ENCODE assay signal across 17 mouse cellular contexts in genomic region chr19:4095802-4096201, GRCm38 (mm10). TPM values are rescaled to one million over a fixed set of nuclear protein-coding genes. Genes with fewer than 3 reads are reported as not detected.
DNase-seq lines count a peak whose midpoint lies in the region; ATAC-seq lines count a peak whose summit lies in the region.
"Had no signal": no experiment of that assay in that cellular context is flagged by ENCODE, and none has a peak within 500 bp of the region (broad histone marks: within the 10 kb centered on the region; RNA-seq: fewer than 3 reads in every experiment).

No protein-coding gene starts in this region.

- peak overlapping the region; percentile 83 for H3K4me3 ChIP-seq in erythroblast, embryonic 14.5 days (replicated peaks)
- no peak overlapping the region for H3K4me3 ChIP-seq in limb, embryonic 13.5 days
- H3K4me3 ChIP-seq in limb, embryonic 10.5 days: no peak overlapping the region
- H3K4me3 ChIP-seq in hindbrain, embryonic 16.5 days (ENCODE audit: low read length): no peak overlapping the region
- H3K4me3 ChIP-seq in midbrain, embryonic 16.5 days (ENCODE audit: low read depth, low read length): no peak overlapping the region

- peaks cover 14% of the 10 kb centered on the region for H3K27me3 ChIP-seq in erythroblast, embryonic 14.5 days (ENCODE audit: control insufficient read depth)
- H3K27me3 ChIP-seq in limb, embryonic 13.5 days: peaks cover 18% of the 10 kb centered on the region
- H3K27me3 ChIP-seq in limb, embryonic 10.5 days (ENCODE audit: low read depth, poor library complexity, severe bottlenecking): peaks cover 20% of the 10 kb centered on the region
- no peaks in the 10 kb centered on the region for H3K27me3 ChIP-seq in hindbrain, embryonic 16.5 days (replicated peaks; ENCODE audit: control insufficient read depth, insufficient read depth, low read length)
- no peaks in the 10 kb centered on the region for H3K27me3 ChIP-seq in midbrain, embryonic 16.5 days (ENCODE audit: control insufficient read depth, insufficient read depth, low read depth, low read length)

- H3K4me2 ChIP-seq in limb, embryonic 13.5 days (replicated peaks): peak overlapping the region; percentile 74; the same call in 1 of the 2 replicates
- H3K4me2 ChIP-seq in hindbrain, embryonic 16.5 days (ENCODE audit: low read length): peak overlapping the region; percentile 82; the same call in 1 of the 2 replicates
- H3K4me2 ChIP-seq in midbrain, embryonic 16.5 days (ENCODE audit: low read length): peak overlapping the region; percentile 90

- H3K27ac ChIP-seq in limb, embryonic 13.5 days: no peak overlapping the region
- no peak overlapping the region for H3K27ac ChIP-seq in limb, embryonic 10.5 days
- H3K27ac ChIP-seq in hindbrain, embryonic 16.5 days (ENCODE audit: low read depth, low read length): no peak overlapping the region
- H3K27ac ChIP-seq in midbrain, embryonic 16.5 days (ENCODE audit: low read length): no peak overlapping the region
- H3K27ac ChIP-seq: embryonic facial prominence, embryonic 15.5 days; limb, embryonic 15.5 days had no signal

- no peak for ATAC-seq in erythroblast, adult 5-6 weeks (replicated peaks; ENCODE audit: low FRiP score, poor library complexity, severe bottlenecking)
- no peak for ATAC-seq in limb, embryonic 13.5 days (ENCODE audit: low FRiP score, low read depth)
- no peak for ATAC-seq in hindbrain, embryonic 16.5 days
- no peak for ATAC-seq in midbrain, embryonic 16.5 days

- H3K4me1 ChIP-seq in erythroblast, embryonic 14.5 days (ENCODE audit: control insufficient read depth): peaks cover 55% of the 10 kb centered on the region
- H3K4me1 ChIP-seq in limb, embryonic 13.5 days: peaks cover 40% of the 10 kb centered on the region
- H3K4me1 ChIP-seq in limb, embryonic 10.5 days: peaks cover 45% of the 10 kb centered on the region
- peaks cover 36% of the 10 kb centered on the region for H3K4me1 ChIP-seq in hindbrain, embryonic 16.5 days (ENCODE audit: control insufficient read depth, insufficient read depth, low read depth, low read length)
- peaks cover 36% of the 10 kb centered on the region for H3K4me1 ChIP-seq in midbrain, embryonic 16.5 days (ENCODE audit: control insufficient read depth, insufficient read depth, low read length)

- peaks cover 14% of the 10 kb centered on the region for H3K36me3 ChIP-seq in erythroblast, embryonic 14.5 days (ENCODE audit: control insufficient read depth)
- no peaks in the 10 kb centered on the region for H3K36me3 ChIP-seq in limb, embryonic 13.5 days
- H3K36me3 ChIP-seq in limb, embryonic 10.5 days: no peaks in the 10 kb centered on the region
- no peaks in the 10 kb centered on the region for H3K36me3 ChIP-seq in hindbrain, embryonic 16.5 days (ENCODE audit: control insufficient read depth, insufficient read depth, low read length)
- H3K36me3 ChIP-seq in midbrain, embryonic 16.5 days (ENCODE audit: control insufficient read depth, insufficient read depth, low read length): no peaks in the 10 kb centered on the region
- H3K36me3 ChIP-seq: embryonic facial prominence, embryonic 15.5 days; limb, embryonic 15.5 days had no signal

- WGBS in limb, embryonic 13.5 days: 65% methylated on average over 3 of the region's 3 CpGs
- WGBS in limb, embryonic 10.5 days: 71% methylated on average over 3 of the region's 3 CpGs
- 67% methylated on average over 3 of the region's 3 CpGs for WGBS in hindbrain, embryonic 16.5 days
- WGBS in midbrain, embryonic 16.5 days: 70% methylated on average over 3 of the region's 3 CpGs

- no peak overlapping the region for H3K9ac ChIP-seq in limb, embryonic 13.5 days
- no peak overlapping the region for H3K9ac ChIP-seq in hindbrain, embryonic 16.5 days (ENCODE audit: low read depth, low read length)
- no peak overlapping the region for H3K9ac ChIP-seq in midbrain, embryonic 16.5 days (ENCODE audit: low read depth, low read length)
- H3K9ac ChIP-seq: embryonic facial prominence, embryonic 15.5 days had no signal

- H3K9me3 ChIP-seq in erythroblast, embryonic 14.5 days (ENCODE audit: control insufficient read depth, low read length): peaks cover 5% of the 10 kb centered on the region; the same call in 1 of the 2 replicates
- H3K9me3 ChIP-seq in limb, embryonic 13.5 days: no peaks in the 10 kb centered on the region
- no peaks in the 10 kb centered on the region for H3K9me3 ChIP-seq in limb, embryonic 10.5 days (replicated peaks)
- H3K9me3 ChIP-seq in hindbrain, embryonic 16.5 days (ENCODE audit: control insufficient read depth, low read length): no peaks in the 10 kb centered on the region
- no peaks in the 10 kb centered on the region for H3K9me3 ChIP-seq in midbrain, embryonic 16.5 days (replicated peaks; ENCODE audit: control insufficient read depth, low read length, poor library complexity, severe bottlenecking)
- H3K9me3 ChIP-seq: embryonic facial prominence, embryonic 15.5 days; limb, embryonic 15.5 days had no signal

- DNase-seq in limb, embryonic 10.5 days (ENCODE audit: low spot score): no peak
- no peak for DNase-seq in thymus, postnatal 4 days
- no peak for DNase-seq in urinary bladder, postnatal 36 days (ENCODE audit: low spot score in 2 of 2)
- DNase-seq: adrenal gland, adult 2 months; cerebellum, postnatal 36 days; kidney, postnatal 25 days; layer of hippocampus, postnatal 36 days had no signal

RNA-seq across cellular contexts. Expression of gene Cdk2ap2, which starts 1.2 kb away (rescaled TPM):
- 11.2 and 12.1 TPM in 2 replicates for polyA plus RNA-seq in erythroblast, embryonic 14.5 days (2012)
- 51.9 and 92.4 TPM in 2 replicates for total RNA-seq in erythroblast, adult 5-6 weeks (2015; ENCODE audit: low replicate concordance)
- total RNA-seq in erythroblast, adult 5-6 weeks (2017; ENCODE audit: low replicate concordance): 11.8 and 18.7 TPM in 2 replicates
- polyA plus RNA-seq in limb, embryonic 13.5 days (2015; fragmentation: Nextera tagmentation; extraction: Ambion mirVana): 56.8 TPM in 2 replicates
- polyA plus RNA-seq in limb, embryonic 10.5 days (2016; fragmentation: Nextera tagmentation; extraction: Ambion mirVana): 86.7 and 87.0 TPM in 2 replicates
- polyA plus RNA-seq in hindbrain, embryonic 16.5 days (2015; fragmentation: Nextera tagmentation; extraction: Ambion mirVana): 85.4 and 86.4 TPM in 2 replicates
- 83.1 and 83.2 TPM in 2 replicates for polyA plus RNA-seq in midbrain, embryonic 16.5 days (2015; fragmentation: Nextera tagmentation; extraction: Ambion mirVana)

RNA-seq across cellular contexts. Expression of gene Pitpnm1, which starts 4.0 kb away (rescaled TPM):
- polyA plus RNA-seq in erythroblast, embryonic 14.5 days (2012): 0.66 and 0.94 TPM in 2 replicates
- 20.1 and 32.7 TPM in 2 replicates for total RNA-seq in erythroblast, adult 5-6 weeks (2015; ENCODE audit: low replicate concordance)
- 17.0 and 19.7 TPM in 2 replicates for total RNA-seq in erythroblast, adult 5-6 weeks (2017; ENCODE audit: low replicate concordance)
- polyA plus RNA-seq in limb, embryonic 13.5 days (2015; fragmentation: Nextera tagmentation; extraction: Ambion mirVana): 6.6 and 7.3 TPM in 2 replicates
- 5.9 and 7.9 TPM in 2 replicates for polyA plus RNA-seq in limb, embryonic 10.5 days (2016; fragmentation: Nextera tagmentation; extraction: Ambion mirVana)
- 87.3 and 91.9 TPM in 2 replicates for polyA plus RNA-seq in hindbrain, embryonic 16.5 days (2015; fragmentation: Nextera tagmentation; extraction: Ambion mirVana)
- 105 and 113 TPM in 2 replicates for polyA plus RNA-seq in midbrain, embryonic 16.5 days (2015; fragmentation: Nextera tagmentation; extraction: Ambion mirVana)

RNA-seq across cellular contexts. Expression of gene Cabp2, which starts 14.4 kb away (rescaled TPM):
- polyA plus RNA-seq in erythroblast, embryonic 14.5 days (2012): not detected in 2 replicates
- not detected in 2 replicates for total RNA-seq in erythroblast, adult 5-6 weeks (2015; ENCODE audit: low replicate concordance)
- not detected in 2 replicates for total RNA-seq in erythroblast, adult 5-6 weeks (2017; ENCODE audit: low replicate concordance)
- not detected in 2 replicates for polyA plus RNA-seq in limb, embryonic 13.5 days (2015; fragmentation: Nextera tagmentation; extraction: Ambion mirVana)
- not detected in 2 replicates for polyA plus RNA-seq in limb, embryonic 10.5 days (2016; fragmentation: Nextera tagmentation; extraction: Ambion mirVana)
- polyA plus RNA-seq in hindbrain, embryonic 16.5 days (2015; fragmentation: Nextera tagmentation; extraction: Ambion mirVana): not detected in 2 replicates
- 0.44 TPM in 1 of 2 replicates, not detected in the other for polyA plus RNA-seq in midbrain, embryonic 16.5 days (2015; fragmentation: Nextera tagmentation; extraction: Ambion mirVana)
- total RNA-seq: adrenal gland, adult 2 months; layer of hippocampus, postnatal 36 days; megakaryocyte progenitor cell, adult 5-6 weeks had no signal
- polyA plus RNA-seq: adrenal gland, adult 2 months; embryonic facial prominence, embryonic 15.5 days; inflammation-experienced regulatory T-cells, adult 6 months; limb, embryonic 15.5 days; neural tube, embryonic 11.5 days had no signal

RNA-seq across cellular contexts. Expression of gene Aip, which starts 29.9 kb away (rescaled TPM):
- 23.9 and 25.1 TPM in 2 replicates for polyA plus RNA-seq in erythroblast, embryonic 14.5 days (2012)
- total RNA-seq in erythroblast, adult 5-6 weeks (2015; ENCODE audit: low replicate concordance): 35.7 and 52.1 TPM in 2 replicates
- 20.9 and 49.9 TPM in 2 replicates for total RNA-seq in erythroblast, adult 5-6 weeks (2017; ENCODE audit: low replicate concordance)
- 98.5 and 105 TPM in 2 replicates for polyA plus RNA-seq in limb, embryonic 13.5 days (2015; fragmentation: Nextera tagmentation; extraction: Ambion mirVana)
- polyA plus RNA-seq in limb, embryonic 10.5 days (2016; fragmentation: Nextera tagmentation; extraction: Ambion mirVana): 74.9 and 79.2 TPM in 2 replicates
- 109 and 113 TPM in 2 replicates for polyA plus RNA-seq in hindbrain, embryonic 16.5 days (2015; fragmentation: Nextera tagmentation; extraction: Ambion mirVana)
- 92.9 and 102 TPM in 2 replicates for polyA plus RNA-seq in midbrain, embryonic 16.5 days (2015; fragmentation: Nextera tagmentation; extraction: Ambion mirVana)

RNA-seq across cellular contexts. Expression of gene Gstp3, which starts 36.4 kb away (rescaled TPM):
- polyA plus RNA-seq in erythroblast, embryonic 14.5 days (2012): 1.3 TPM in 2 replicates
- total RNA-seq in erythroblast, adult 5-6 weeks (2015; ENCODE audit: low replicate concordance): 4.2 and 30.2 TPM in 2 replicates
- 8.4 and 11.1 TPM in 2 replicates for total RNA-seq in erythroblast, adult 5-6 weeks (2017; ENCODE audit: low replicate concordance)
- polyA plus RNA-seq in limb, embryonic 13.5 days (2015; fragmentation: Nextera tagmentation; extraction: Ambion mirVana): not detected in 2 replicates
- not detected in 2 replicates for polyA plus RNA-seq in limb, embryonic 10.5 days (2016; fragmentation: Nextera tagmentation; extraction: Ambion mirVana)
- 0.26 TPM in 1 of 2 replicates, not detected in the other for polyA plus RNA-seq in hindbrain, embryonic 16.5 days (2015; fragmentation: Nextera tagmentation; extraction: Ambion mirVana)
- polyA plus RNA-seq in midbrain, embryonic 16.5 days (2015; fragmentation: Nextera tagmentation; extraction: Ambion mirVana): not detected in 2 replicates
- total RNA-seq: layer of hippocampus, postnatal 36 days had no signal
- polyA plus RNA-seq: neural tube, embryonic 11.5 days had no signal
